Mouse (Mus musculus): ENCODE results near the gene Cdh18.
"Not testable (repeated sequence)": the region's sequence is repeated elsewhere in the genome, so short reads cannot be mapped to it uniquely, and the experiment has no call there.

The Cdh18 gene

GRCm38 (mm10) chr15:22969424-22969823 lies 420.6 kb downstream of the Cdh18 start:
- no peak for DNase-seq

- DNase-seq = no peak
Observed at GRCm38 (mm10) chr15:22980136-22980535, 431.3 kb downstream of the Cdh18 start.

- DNase-seq = no peak
Observed at GRCm38 (mm10) chr15:22984647-22985046, 435.8 kb downstream of the Cdh18 start.

GRCm38 (mm10) chr15:23016680-23017079 lies 467.9 kb downstream of the Cdh18 start:
- DNase-seq = no peak

GRCm38 (mm10) chr15:23021151-23021550 lies 472.3 kb downstream of the Cdh18 start:
- DNase-seq = no peak

- no peak for DNase-seq
Observed at GRCm38 (mm10) chr15:23022635-23023034, 473.8 kb downstream of the Cdh18 start.

- no peak for DNase-seq
Observed at GRCm38 (mm10) chr15:23035551-23036207, 486.9 kb downstream of the Cdh18 start.

GRCm38 (mm10) chr15:23036208-23037065 lies 487.6 kb downstream of the Cdh18 start:
- peak; percentile 6 for DNase-seq

GRCm38 (mm10) chr15:23037561-23037960 lies 488.7 kb downstream of the Cdh18 start:
- DNase-seq = no peak

GRCm38 (mm10) chr15:23046127-23046785 lies 497.4 kb downstream of the Cdh18 start:
- no peak for DNase-seq

- no peak for DNase-seq
Observed at GRCm38 (mm10) chr15:23052006-23052405, 503.2 kb downstream of the Cdh18 start.

- DNase-seq = not testable (repeated sequence)
Observed at GRCm38 (mm10) chr15:23085326-23085725, 536.5 kb downstream of the Cdh18 start.

GRCm38 (mm10) chr15:23087535-23087934 lies 538.7 kb downstream of the Cdh18 start:
- no peak for DNase-seq

- DNase-seq = no peak
Observed at GRCm38 (mm10) chr15:23096601-23097000, 547.8 kb downstream of the Cdh18 start.

GRCm38 (mm10) chr15:23104668-23105380 lies 556.0 kb downstream of the Cdh18 start:
- DNase-seq = no peak

GRCm38 (mm10) chr15:23134950-23135715 lies 586.3 kb downstream of the Cdh18 start:
- no peak for DNase-seq

GRCm38 (mm10) chr15:23136971-23137370 lies 588.1 kb downstream of the Cdh18 start:
- DNase-seq = no peak

GRCm38 (mm10) chr15:23142907-23143306 lies 594.1 kb downstream of the Cdh18 start:
- not testable (repeated sequence) for DNase-seq

- DNase-seq = no peak
Observed at GRCm38 (mm10) chr15:23155883-23156282, 607.1 kb downstream of the Cdh18 start.

- DNase-seq = no peak
Observed at GRCm38 (mm10) chr15:23164869-23165268, 616.0 kb downstream of the Cdh18 start.

GRCm38 (mm10) chr15:23174623-23175022 lies 625.8 kb downstream of the Cdh18 start:
- DNase-seq = no peak

- DNase-seq = no peak
Observed at GRCm38 (mm10) chr15:23212068-23212467, 663.2 kb downstream of the Cdh18 start.

Measured in thymus, postnatal 4 days (tissue).